Mouse (Mus musculus) right cerebral cortex, postnatal 4 days (tissue): ENCODE data around the gene Mgat5.
A peak's percentile ranks its signal among the peaks of the same experiment; 100 is the strongest.

ENCODE experiments used
- DNase-seq: peaks from one replicate; pipeline ENCODE4 v3.0.0-alpha.2; 2022

Mgat5 gene

GRCm38 (mm10) chr1:127442880-127443877 is 238.4 kb downstream of the Mgat5 start:
- DNase-seq = no peak

- DNase-seq = no peak
These were observed 240.1 kb downstream of the Mgat5 start for GRCm38 (mm10) chr1:127444836-127445485.

- DNase-seq = no peak
These were observed 248.6 kb downstream of the Mgat5 start for GRCm38 (mm10) chr1:127453397-127453796.

- peak; percentile 61 for DNase-seq
These were observed 254.2 kb downstream of the Mgat5 start for GRCm38 (mm10) chr1:127459015-127459451.

GRCm38 (mm10) chr1:127459576-127459975 is 254.8 kb downstream of the Mgat5 start:
- no peak for DNase-seq

GRCm38 (mm10) chr1:127461017-127461416 is 256.2 kb downstream of the Mgat5 start:
- no peak for DNase-seq

GRCm38 (mm10) chr1:127464041-127464440 is 259.2 kb downstream of the Mgat5 start:
- no peak for DNase-seq

- no peak for DNase-seq
These were observed 260.5 kb downstream of the Mgat5 start for GRCm38 (mm10) chr1:127465292-127465691.

- no peak for DNase-seq
These were observed 262.4 kb downstream of the Mgat5 start for GRCm38 (mm10) chr1:127467238-127467637.

- DNase-seq = no peak
These were observed 265.4 kb downstream of the Mgat5 start for GRCm38 (mm10) chr1:127470175-127470574.

GRCm38 (mm10) chr1:127475756-127476155 is 270.9 kb downstream of the Mgat5 start:
- DNase-seq = no peak

GRCm38 (mm10) chr1:127482911-127483310 is 278.1 kb downstream of the Mgat5 start:
- no peak for DNase-seq

- no peak for DNase-seq
These were observed 279.4 kb downstream of the Mgat5 start for GRCm38 (mm10) chr1:127484188-127484587.

- DNase-seq = peak; percentile 78
These were observed 280.0 kb downstream of the Mgat5 start for GRCm38 (mm10) chr1:127484826-127485225.

- DNase-seq = peak; percentile 63
These were observed 282.3 kb downstream of the Mgat5 start for GRCm38 (mm10) chr1:127487161-127487560.

GRCm38 (mm10) chr1:127496737-127497543 is 292.1 kb downstream of the Mgat5 start:
- DNase-seq = no peak

- DNase-seq = no peak
These were observed 293.9 kb downstream of the Mgat5 start for GRCm38 (mm10) chr1:127498746-127499145.

- DNase-seq = peak; percentile 93
These were observed 295.4 kb downstream of the Mgat5 start for GRCm38 (mm10) chr1:127500219-127500618.

- DNase-seq = no peak
These were observed 295.9 kb downstream of the Mgat5 start for GRCm38 (mm10) chr1:127500701-127501100.

GRCm38 (mm10) chr1:127507042-127507650 is 302.3 kb downstream of the Mgat5 start:
- no peak for DNase-seq

GRCm38 (mm10) chr1:127508067-127508739 is 303.4 kb downstream of the Mgat5 start:
- no peak for DNase-seq

GRCm38 (mm10) chr1:127508921-127509320 is 304.1 kb downstream of the Mgat5 start:
- no peak for DNase-seq
